Mouse (Mus musculus) kidney, embryonic 16.5 days (tissue): ENCODE data around the gene Cyb5r1. TPM values are rescaled to one million over a fixed set of nuclear protein-coding genes. Genes with fewer than 3 reads are reported as not detected.

Experiments
- ATAC-seq: fragments of 200-750 bp; cut with Nextera tagmentation; 2 replicates; pipeline ENCODE4 v1.8.0; 2017; ENCODE audit warnings: moderate TSS enrichment; ENCODE audit not compliant: low FRiP score, low TSS enrichment
- H3K27ac ChIP-seq: fragments of 300-500 bp; sonication (generic); 2 replicates; pipeline ENCODE4 v1.5.1; 2014; ENCODE audit warnings: low read length
- H3K27me3 ChIP-seq: fragments of 300-500 bp; sonication (generic); 2 replicates; pipeline ENCODE4 v1.6.1; 2014; ENCODE audit warnings: low read length, control low read depth, mixed read lengths; ENCODE audit not compliant: insufficient read depth
- H3K36me3 ChIP-seq: fragments of 300-500 bp; sonication (generic); 2 replicates; pipeline ENCODE4 v1.6.1; 2014; ENCODE audit warnings: low read length, control low read depth, mixed read lengths; ENCODE audit not compliant: insufficient read depth
- H3K4me1 ChIP-seq: fragments of 300-500 bp; sonication (generic); 2 replicates; pipeline ENCODE4 v1.6.1; 2014; ENCODE audit warnings: low read length, control low read depth, mixed read lengths; ENCODE audit not compliant: insufficient read depth
- H3K4me2 ChIP-seq: fragments of 300-500 bp; sonication (generic); replicated peaks from 2 replicates; pipeline ENCODE4 v1.6.1; 2014; ENCODE audit warnings: low read depth, low read length
- H3K4me3 ChIP-seq: fragments of 300-500 bp; sonication (generic); 2 replicates; pipeline ENCODE4 v1.5.1; 2014; ENCODE audit warnings: mild to moderate bottlenecking, low read length
- H3K9ac ChIP-seq: fragments of 300-500 bp; sonication (generic); replicated peaks from 2 replicates; pipeline ENCODE4 v1.6.1; 2014; ENCODE audit warnings: low read length
- H3K9me3 ChIP-seq: fragments of 300-500 bp; sonication (generic); 2 replicates; pipeline ENCODE4 v1.6.1; 2016; ENCODE audit warnings: low read length, control low read depth
- WGBS: fragments of 180-500 bp; shearing (Covaris S2); extraction: QIAGEN DNeasy Blood & Tissue Kit; methylation state at CpG from one replicate; pipeline ENCODE4 v1.1.7; 2014; 5-methylcytosine and 5-hydroxymethylcytosine counted together
- polyA plus RNA-seq: library from polyadenylated mRNA; unstranded; fragments of >200 nt; fragmentation: Nextera tagmentation; extraction: Ambion mirVana; gene quantifications from 2 replicates; pipeline ENCODE4 v1.2.1, GENCODE M21; 2015

The Cyb5r1 gene
- polyA plus RNA-seq, 1 experiment from 2014 or later = 42.7 TPM

DNA sequence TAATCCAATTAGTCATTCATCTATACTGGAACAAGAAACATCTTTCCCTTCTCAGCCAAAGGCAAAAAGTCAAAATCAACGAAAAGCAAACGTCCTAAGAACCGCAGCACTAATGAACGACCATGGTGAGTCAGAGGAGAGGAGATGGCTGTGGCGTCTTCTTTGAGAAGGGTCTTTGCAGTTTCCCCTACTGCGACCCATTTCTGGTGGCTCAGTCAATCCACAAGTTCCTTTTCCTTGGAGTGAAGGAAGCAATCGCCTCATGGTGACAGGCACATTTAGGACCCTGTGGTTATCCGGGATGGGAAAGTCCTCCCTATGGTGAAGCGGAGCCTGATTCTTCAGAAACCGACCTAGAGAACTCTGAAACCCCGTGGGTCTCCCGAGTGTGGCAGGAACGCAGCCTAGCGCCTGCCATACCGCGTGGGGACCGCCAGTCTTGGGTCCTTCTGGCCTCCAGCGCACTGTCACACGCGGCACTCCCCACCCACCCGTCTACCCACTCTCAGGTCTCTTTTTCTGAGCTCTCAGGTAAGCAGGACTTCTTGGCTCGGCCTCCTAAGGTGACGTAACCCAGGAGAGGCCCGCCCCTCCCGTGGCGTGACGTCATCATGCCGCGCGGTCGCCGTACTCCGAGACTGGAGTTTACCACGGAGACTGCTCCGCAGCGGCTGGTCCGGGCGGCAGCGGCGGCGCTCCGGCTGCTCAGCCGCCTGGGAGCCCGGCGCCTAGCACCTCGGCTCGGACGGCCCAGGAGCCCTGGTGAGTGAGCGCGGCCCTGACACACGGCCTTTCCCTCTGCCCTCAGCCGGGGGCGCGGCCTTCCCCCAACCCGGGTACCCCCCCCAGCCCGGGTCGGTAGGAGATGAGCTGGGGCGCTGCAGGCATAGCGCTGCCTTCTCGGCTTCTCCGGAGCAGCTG lies 49.8 kb downstream of the Cyb5r1 start, which contains the start of gene Klhl12:
TSS of gene Klhl12 (plus strand) at position 628 of the 921 bp plus-strand sequence.
- Histone ChIP-seq H3K27me3 (0 out of 2 replicates have a peak, but pooled peaks cover 3% of the 10 kb centered on the region), H3K4me1 (peaks cover 9% of the 10 kb centered on the region), H3K9me3 (no peaks in the 10 kb centered on the region), H3K4me2 (peak within 1 kb of the TSS; percentile 66), H3K4me3 (peak within 1 kb of the TSS; percentile 87), H3K36me3 (peaks cover 6% of the 10 kb centered on the region; the same call in 1 of the 2 replicates), H3K27ac (peak within 1 kb of the TSS; percentile 48), H3K9ac (peak within 1 kb of the TSS; percentile 95)
- peak; percentile 97 for ATAC-seq
- WGBS = 1% methylated on average over 61 of the region's 61 CpGs

DNA sequence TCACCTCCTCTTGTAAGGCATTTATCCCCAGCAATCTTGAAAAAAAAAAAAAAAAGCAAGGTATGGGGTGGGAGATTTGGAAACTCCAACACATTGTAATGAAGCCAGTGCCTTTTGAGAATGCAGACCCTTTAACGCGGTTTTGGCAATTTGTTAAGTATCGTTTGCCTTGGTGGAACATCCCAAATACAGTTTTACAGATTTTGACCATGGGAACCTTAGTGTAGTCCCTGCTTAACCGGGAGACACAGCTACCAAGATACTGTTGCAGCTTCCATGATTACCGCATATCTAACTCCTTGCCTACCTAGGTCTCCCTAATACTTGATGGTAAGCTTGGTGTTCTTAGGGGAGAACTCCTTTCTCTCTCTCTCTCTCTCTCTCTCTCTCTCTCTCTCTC lies 50.7 kb downstream of the Cyb5r1 start:
- no peaks in the 10 kb centered on the region for H3K9me3 ChIP-seq
- peaks cover 6% of the 10 kb centered on the region; the same call in 1 of the 2 replicates for H3K36me3 ChIP-seq
- H3K27me3 ChIP-seq = 0 out of 2 replicates have a peak, but pooled peaks cover 3% of the 10 kb centered on the region
- no peak overlapping the region for H3K27ac ChIP-seq
- H3K4me1 ChIP-seq = peaks cover 9% of the 10 kb centered on the region
- no peak for ATAC-seq
- peak overlapping the region; percentile 87 for H3K4me3 ChIP-seq
- H3K4me2 ChIP-seq = peak overlapping the region; percentile 66
- peak overlapping the region; percentile 95 for H3K9ac ChIP-seq
- WGBS = 18% methylated on average over 5 of the region's 5 CpGs

DNA sequence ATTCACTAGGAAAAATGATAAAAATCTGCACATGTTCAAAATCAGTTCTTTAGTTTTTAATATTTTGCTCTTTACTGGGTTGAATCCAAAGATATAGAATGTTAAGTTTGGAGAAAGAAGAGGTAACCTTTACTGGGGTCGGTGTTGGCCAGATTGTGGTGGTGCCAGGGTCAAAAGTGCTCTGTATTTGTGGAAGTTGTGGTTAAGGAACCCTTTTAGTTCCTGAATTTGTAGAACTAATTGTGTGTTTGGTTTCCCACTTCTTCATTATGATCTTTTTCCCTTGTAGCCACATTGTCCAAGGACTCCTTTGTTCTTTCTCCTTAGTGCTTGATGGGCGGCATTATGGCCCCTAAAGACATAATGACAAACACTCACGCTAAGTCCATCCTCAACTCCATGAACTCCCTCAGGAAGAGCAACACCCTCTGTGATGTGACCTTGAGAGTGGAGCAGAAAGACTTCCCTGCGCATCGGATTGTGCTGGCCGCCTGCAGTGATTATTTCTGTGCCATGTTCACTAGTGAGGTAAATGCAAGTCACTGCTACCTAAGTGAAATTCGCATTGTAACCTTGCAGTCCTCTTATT lies 52.9 kb downstream of the Cyb5r1 start:
- Histone ChIP-seq H3K36me3 (peaks cover 13% of the 10 kb centered on the region), H3K9me3 (no peaks in the 10 kb centered on the region), H3K4me3 (no peak overlapping the region), H3K9ac (no peak overlapping the region), H3K4me1 (peaks cover 9% of the 10 kb centered on the region), H3K4me2 (no peak overlapping the region), H3K27ac (no peak overlapping the region), H3K27me3 (0 out of 2 replicates have a peak, but pooled peaks cover 3% of the 10 kb centered on the region)
- WGBS = 88% methylated on average over 7 of the region's 7 CpGs
- no peak for ATAC-seq

DNA sequence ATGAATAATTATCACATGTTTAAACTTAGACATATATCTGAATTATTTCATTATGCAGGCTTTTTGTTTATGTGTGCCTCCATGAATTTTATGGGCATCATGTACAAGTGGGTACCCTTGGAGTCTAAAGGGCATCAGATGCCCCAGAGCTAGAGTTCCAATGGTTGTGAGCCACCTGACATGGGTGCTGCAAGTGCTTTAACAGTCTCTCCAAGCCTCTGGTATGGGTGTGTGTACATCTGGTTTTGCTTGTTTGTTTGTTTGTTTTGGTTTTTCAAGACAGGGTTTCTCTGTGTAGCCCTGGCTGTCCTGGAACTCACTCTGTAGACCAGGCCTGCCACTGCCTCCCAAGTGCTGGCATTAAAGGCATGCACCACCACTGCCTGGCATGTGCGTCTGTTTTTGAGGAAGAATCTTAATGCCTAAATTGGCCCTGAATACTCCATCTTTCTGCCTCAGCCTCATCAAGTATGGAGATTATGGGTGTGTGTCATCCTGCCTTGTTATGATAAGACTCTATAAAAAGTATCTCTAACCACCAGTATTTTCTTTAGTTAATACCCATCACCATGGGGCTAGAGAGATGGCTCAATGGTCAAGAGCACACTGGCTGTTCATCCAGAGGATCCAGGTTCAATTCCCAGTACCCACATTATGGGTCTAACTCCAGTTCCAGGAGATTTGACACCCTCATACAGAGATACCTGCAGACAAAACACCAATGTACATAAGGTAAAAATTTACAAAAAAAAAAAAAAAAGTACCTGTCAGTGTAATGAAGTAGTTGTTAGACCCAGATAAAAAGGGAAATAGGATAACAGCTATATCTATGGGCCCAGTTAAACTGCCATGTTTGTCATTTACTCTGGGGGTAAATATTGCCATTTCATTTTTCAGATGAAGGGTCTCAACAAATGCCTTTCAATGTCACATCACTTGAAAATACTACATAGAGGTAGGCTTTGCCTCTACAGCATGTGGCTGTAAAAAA lies 55.2 kb downstream of the Cyb5r1 start:
- ATAC-seq = no peak
- 100% methylated on average over 1 of the region's 1 CpGs for WGBS
- peaks cover 15% of the 10 kb centered on the region for H3K36me3 ChIP-seq

More for the DNA sequence above, 55.2 kb downstream of the Cyb5r1 start:
- Histone ChIP-seq H3K9me3 (no peaks in the 10 kb centered on the region), H3K4me1 (peaks cover 9% of the 10 kb centered on the region), H3K9ac (no peak overlapping the region), H3K27ac (no peak overlapping the region), H3K4me2 (no peak overlapping the region), H3K27me3 (no peaks in the 10 kb centered on the region), H3K4me3 (no peak overlapping the region)

Other genes with a start within 250 kb of the Cyb5r1 start
- gene Chil1, start 223.4 kb upstream of the Cyb5r1 start, polyA plus RNA-seq = 0.85 and 1.4 TPM in 2 replicates
- 1.6 and 1.7 TPM in 2 replicates for gene Mybph, start 212.1 kb upstream of the Cyb5r1 start, polyA plus RNA-seq
- 10.4 and 10.6 TPM in 2 replicates for gene Adora1, start 170.1 kb upstream of the Cyb5r1 start, polyA plus RNA-seq
- gene Myog, start 115.6 kb upstream of the Cyb5r1 start, polyA plus RNA-seq = 2.4 and 3.4 TPM in 2 replicates
- 3.6 and 3.9 TPM in 2 replicates for gene Ppfia4, start 72.6 kb upstream of the Cyb5r1 start, polyA plus RNA-seq
- 79.0 and 88.8 TPM in 2 replicates for gene Tmem183a, start 43.6 kb upstream of the Cyb5r1 start, polyA plus RNA-seq
- gene 4933406M09Rik, start 19.6 kb upstream of the Cyb5r1 start, polyA plus RNA-seq = not detected in 2 replicates
- 98.2 and 101 TPM in 2 replicates for gene Adipor1, start 9.8 kb downstream of the Cyb5r1 start, polyA plus RNA-seq
- 32.4 and 35.4 TPM in 2 replicates for gene Klhl12, start 50.0 kb downstream of the Cyb5r1 start, polyA plus RNA-seq
- gene Rabif, start 89.1 kb downstream of the Cyb5r1 start, polyA plus RNA-seq = 46.9 and 47.0 TPM in 2 replicates
- gene Mgat4e, start 144.1 kb downstream of the Cyb5r1 start, polyA plus RNA-seq = not detected in 2 replicates
- gene Kdm5b, start 154.6 kb downstream of the Cyb5r1 start, polyA plus RNA-seq = 47.4 and 55.4 TPM in 2 replicates
- gene Syt2, start 241.1 kb downstream of the Cyb5r1 start, polyA plus RNA-seq = 1.3 and 1.6 TPM in 2 replicates